Mouse (Mus musculus): ENCODE measurements around the gene Des. TPM values are rescaled to one million over a fixed set of nuclear protein-coding genes. Genes with fewer than 3 reads are reported as not detected.

Des gene
- total and polyA plus RNA-seq, 2 experiments from 2014 or later: 1.2 to 2.6 TPM

GRCm38 (mm10) chr1:75359346-75359745 lies 783 bp upstream of the Des start:
- Histone ChIP-seq H3K4me2 (ENCODE audit: low read depth, low read length) (no peak overlapping the region), H3K9ac (replicated peaks; ENCODE audit: low read length) (no peak overlapping the region), H3K27ac (no peak overlapping the region), H3K36me3 (ENCODE audit: insufficient read depth, low read length) (no peaks in the 10 kb centered on the region), H3K9me3 (ENCODE audit: low read length) (no peaks in the 10 kb centered on the region), H3K4me3 (ENCODE audit: low read length) (no peak overlapping the region), H3K4me1 (ENCODE audit: insufficient read depth, low read length) (peaks cover 6% of the 10 kb centered on the region; the same call in 1 of the 2 replicates), H3K27me3 (ENCODE audit: insufficient read depth, low read length) (peaks cover 14% of the 10 kb centered on the region)
- TF ChIP-seq CTCF (IDR thresholded peaks at IDR 0.05; ENCODE audit: low read depth): no peak
- no peak for DNase-seq (ENCODE audit: low spot score)
- WGBS: 71% methylated on average over 13 of the region's 13 CpGs
- ATAC-seq: no peak

GRCm38 (mm10) chr1:75361123-75361522 lies 994 bp downstream of the Des start:
- 50% methylated on average over 4 of the region's 4 CpGs for WGBS
- ATAC-seq (no peak), DNase-seq (ENCODE audit: low spot score) (no peak)
- peaks cover 14% of the 10 kb centered on the region for H3K27me3 ChIP-seq (ENCODE audit: insufficient read depth, low read length)
- H3K4me3 ChIP-seq (ENCODE audit: low read length): no peak overlapping the region
- H3K4me2 ChIP-seq (ENCODE audit: low read depth, low read length): peak overlapping the region; percentile 46
- no peaks in the 10 kb centered on the region for H3K36me3 ChIP-seq (ENCODE audit: insufficient read depth, low read length)
- no peaks in the 10 kb centered on the region for H3K9me3 ChIP-seq (ENCODE audit: low read length)
- H3K9ac ChIP-seq (replicated peaks; ENCODE audit: low read length): no peak overlapping the region
- peaks cover 13% of the 10 kb centered on the region; the same call in 1 of the 2 replicates for H3K4me1 ChIP-seq (ENCODE audit: insufficient read depth, low read length)
- H3K27ac ChIP-seq: no peak overlapping the region
- TF ChIP-seq CTCF (IDR thresholded peaks at IDR 0.05; ENCODE audit: low read depth): no peak

GRCm38 (mm10) chr1:75361750-75362149 lies 1.6 kb downstream of the Des start:
- Histone ChIP-seq H3K9me3 (ENCODE audit: low read length) (no peaks in the 10 kb centered on the region), H3K9ac (replicated peaks; ENCODE audit: low read length) (no peak overlapping the region), H3K27me3 (ENCODE audit: insufficient read depth, low read length) (peaks cover 14% of the 10 kb centered on the region), H3K4me3 (ENCODE audit: low read length) (no peak overlapping the region), H3K4me1 (ENCODE audit: insufficient read depth, low read length) (peaks cover 13% of the 10 kb centered on the region; the same call in 1 of the 2 replicates), H3K27ac (no peak overlapping the region), H3K36me3 (ENCODE audit: insufficient read depth, low read length) (no peaks in the 10 kb centered on the region), H3K4me2 (ENCODE audit: low read depth, low read length) (no peak overlapping the region)
- DNase-seq (ENCODE audit: low spot score): no peak
- no peak for TF ChIP-seq CTCF (IDR thresholded peaks at IDR 0.05; ENCODE audit: low read depth)
- WGBS: 42% methylated on average over 4 of the region's 4 CpGs
- no peak for ATAC-seq

- no peak overlapping the region for H3K4me3 ChIP-seq (ENCODE audit: low read length)
- peaks cover 19% of the 10 kb centered on the region for H3K27me3 ChIP-seq (ENCODE audit: insufficient read depth, low read length)
- H3K27ac ChIP-seq: no peak overlapping the region
- no peak overlapping the region for H3K9ac ChIP-seq (replicated peaks; ENCODE audit: low read length)
- peaks cover 13% of the 10 kb centered on the region; the same call in 1 of the 2 replicates for H3K4me1 ChIP-seq (ENCODE audit: insufficient read depth, low read length)
- DNase-seq (ENCODE audit: low spot score): no peak
- no peaks in the 10 kb centered on the region for H3K9me3 ChIP-seq (ENCODE audit: low read length)
- H3K4me2 ChIP-seq (ENCODE audit: low read depth, low read length): no peak overlapping the region
- TF ChIP-seq CTCF (IDR thresholded peaks at IDR 0.05; ENCODE audit: low read depth): no peak
- 83% methylated on average over 3 of the region's 3 CpGs for WGBS
- ATAC-seq: no peak
- H3K36me3 ChIP-seq (ENCODE audit: insufficient read depth, low read length): no peaks in the 10 kb centered on the region
Measured at GRCm38 (mm10) chr1:75363868-75364267, 3.7 kb downstream of the Des start.

GRCm38 (mm10) chr1:75365510-75366137 lies 5.5 kb downstream of the Des start:
- ATAC-seq: no peak
- Histone ChIP-seq H3K9me3 (ENCODE audit: low read length) (no peaks in the 10 kb centered on the region), H3K27me3 (ENCODE audit: insufficient read depth, low read length) (peaks cover 15% of the 10 kb centered on the region), H3K4me2 (ENCODE audit: low read depth, low read length) (no peak overlapping the region), H3K36me3 (ENCODE audit: insufficient read depth, low read length) (no peaks in the 10 kb centered on the region), H3K4me1 (ENCODE audit: insufficient read depth, low read length) (peaks cover 13% of the 10 kb centered on the region; the same call in 1 of the 2 replicates), H3K27ac (no peak overlapping the region), H3K4me3 (ENCODE audit: low read length) (no peak overlapping the region), H3K9ac (replicated peaks; ENCODE audit: low read length) (no peak overlapping the region)
- WGBS: 36% methylated on average over 14 of the region's 14 CpGs
- DNase-seq (ENCODE audit: low spot score): no peak
- TF ChIP-seq CTCF (IDR thresholded peaks at IDR 0.05; ENCODE audit: low read depth): no peak

GRCm38 (mm10) chr1:75369360-75369983 lies 9.3 kb downstream of the Des start:
- no peak for TF ChIP-seq CTCF (IDR thresholded peaks at IDR 0.05; ENCODE audit: low read depth)
- Histone ChIP-seq H3K27ac (no peak overlapping the region), H3K4me1 (ENCODE audit: insufficient read depth, low read length) (peaks cover 12% of the 10 kb centered on the region; the same call in 1 of the 2 replicates), H3K27me3 (ENCODE audit: insufficient read depth, low read length) (0 out of 2 replicates have a peak, but pooled peaks cover 5% of the 10 kb centered on the region), H3K4me2 (ENCODE audit: low read depth, low read length) (no peak overlapping the region), H3K4me3 (ENCODE audit: low read length) (no peak overlapping the region), H3K36me3 (ENCODE audit: insufficient read depth, low read length) (no peaks in the 10 kb centered on the region), H3K9ac (replicated peaks; ENCODE audit: low read length) (no peak overlapping the region), H3K9me3 (ENCODE audit: low read length) (no peaks in the 10 kb centered on the region)
- ATAC-seq: no peak
- DNase-seq (ENCODE audit: low spot score): no peak
- WGBS: 48% methylated on average over 25 of the region's 25 CpGs
